Mouse (Mus musculus): ENCODE data around the gene Sp3.
A peak's percentile ranks its signal among the peaks of the same experiment; 100 is the strongest.
"Not testable (repeated sequence)": the region's sequence is repeated elsewhere in the genome, so short reads cannot be mapped to it uniquely, and the experiment has no call there.

Gene Sp3

DNA sequence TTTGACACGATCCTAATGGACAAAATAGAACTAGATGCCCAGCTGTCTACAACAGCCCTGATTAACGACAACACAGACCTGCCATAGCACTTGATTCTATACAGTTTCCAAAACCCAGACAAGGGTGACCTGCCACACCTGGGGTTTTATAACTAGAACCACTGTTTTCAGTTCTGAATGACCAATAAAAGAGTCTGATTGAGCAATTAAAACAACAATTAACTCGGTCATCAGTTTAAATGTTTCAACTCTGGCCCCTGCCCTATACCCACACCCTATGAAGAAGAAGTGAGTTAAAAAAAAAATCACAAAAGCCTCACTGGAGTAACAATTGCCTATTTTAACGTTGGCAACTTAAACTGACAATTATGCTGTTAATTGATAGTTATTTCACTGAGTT is 64.1 kb downstream of the Sp3 start:
- DNase-seq (ENCODE audit: low read depth, low spot score): no peak

DNA sequence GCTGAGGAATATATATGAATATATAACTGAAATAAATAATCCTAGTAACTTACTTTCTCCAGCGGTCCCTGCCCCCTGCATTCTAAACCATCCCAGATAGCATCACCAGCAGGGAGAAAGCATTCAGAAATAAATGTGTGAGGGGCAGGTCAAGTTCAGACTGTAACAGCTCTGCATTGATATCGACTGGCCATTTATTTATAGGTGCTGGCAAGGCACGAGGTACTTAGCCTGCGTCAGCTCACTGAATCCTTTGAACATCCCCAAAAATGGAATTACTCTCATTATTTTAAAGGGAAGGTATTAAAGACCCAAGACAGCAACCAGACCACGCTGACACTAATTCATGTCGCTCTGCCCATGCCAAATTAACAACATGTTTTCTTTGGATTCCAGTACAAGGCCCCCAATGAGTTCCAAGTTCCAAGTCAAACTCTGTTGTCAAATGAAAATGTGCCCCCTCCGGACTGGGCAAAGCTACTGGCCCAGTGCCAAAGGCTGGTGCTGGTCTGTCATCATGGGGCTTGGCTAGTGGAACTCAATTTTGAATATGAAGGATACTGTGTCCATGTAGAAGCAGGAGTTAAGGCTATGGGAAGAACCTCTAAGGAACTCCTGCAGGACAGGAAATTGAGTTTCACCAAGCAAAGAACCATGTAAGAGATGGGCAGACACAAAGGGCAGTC is 64.9 kb downstream of the Sp3 start:
- no peak for DNase-seq (ENCODE audit: low read depth, low spot score)

DNA sequence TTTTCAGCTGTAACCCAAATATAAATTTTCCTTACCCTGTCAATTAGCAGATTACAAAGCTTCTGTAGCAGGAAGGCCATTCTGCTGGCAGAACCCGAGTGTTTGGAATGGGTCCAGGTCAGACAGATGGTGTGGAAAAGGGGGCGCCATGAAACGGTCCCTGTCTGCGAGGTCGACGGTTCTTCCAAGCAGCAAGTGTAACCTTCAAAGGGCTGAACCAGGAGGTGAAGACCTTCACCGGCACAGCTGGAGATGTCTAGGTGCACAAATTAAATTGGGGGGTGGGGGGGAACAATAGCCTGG is 66.8 kb downstream of the Sp3 start:
- DNase-seq (ENCODE audit: low read depth, low spot score): no peak

GRCm38 (mm10) chr2:72912708-72913457 is 67.4 kb downstream of the Sp3 start:
- no peak for DNase-seq (ENCODE audit: low read depth, low spot score)

DNA sequence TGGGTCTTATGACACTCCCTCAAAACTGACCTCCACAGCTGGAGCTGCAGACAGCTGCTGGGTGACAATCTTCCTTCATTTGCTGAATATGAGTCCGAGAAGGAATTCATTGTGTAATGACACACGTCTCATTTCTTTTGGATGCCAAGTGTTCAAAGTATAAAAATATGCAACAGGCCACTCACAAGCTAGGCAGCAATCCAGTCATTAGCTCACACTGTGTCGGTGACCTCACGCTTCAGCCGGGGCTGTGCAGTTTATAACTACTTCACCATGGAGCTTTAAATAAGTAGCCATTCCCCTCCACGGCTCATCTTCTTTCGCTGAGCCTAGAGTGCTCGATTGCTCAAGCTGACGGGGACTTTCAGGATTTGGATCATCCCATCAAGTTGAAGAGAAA is 68.7 kb downstream of the Sp3 start:
- DNase-seq (ENCODE audit: low read depth, low spot score): no peak

DNA sequence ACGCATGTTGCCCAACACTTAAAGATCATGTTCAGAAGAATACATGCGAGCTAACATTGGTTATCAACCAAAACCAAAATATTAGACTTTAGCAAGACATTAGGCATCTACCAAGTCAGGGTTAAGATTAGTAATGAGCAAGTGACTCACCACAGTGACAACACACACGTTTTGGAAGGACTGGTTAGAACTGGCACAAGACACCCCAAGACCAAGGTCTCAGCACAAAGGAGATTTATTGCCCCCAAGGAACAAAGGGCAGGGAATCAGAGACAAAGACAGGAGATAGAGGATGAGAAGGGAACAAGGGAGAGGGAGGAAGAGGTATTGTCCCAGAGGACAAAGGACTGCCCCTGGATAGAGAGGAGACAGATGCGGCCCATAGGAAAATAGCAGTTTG is 71.2 kb downstream of the Sp3 start:
- DNase-seq (ENCODE audit: low read depth, low spot score): no peak

- no peak for DNase-seq (ENCODE audit: low read depth, low spot score)
These were observed 71.9 kb downstream of the Sp3 start for GRCm38 (mm10) chr2:72908191-72908910.

GRCm38 (mm10) chr2:72906745-72907144 is 73.5 kb downstream of the Sp3 start:
- DNase-seq (ENCODE audit: low read depth, low spot score): no peak

- DNase-seq (ENCODE audit: low read depth, low spot score): not testable (repeated sequence)
These were observed 77.2 kb downstream of the Sp3 start for GRCm38 (mm10) chr2:72902816-72903680.

- DNase-seq (ENCODE audit: low read depth, low spot score): peak; percentile 72
These were observed 81.4 kb downstream of the Sp3 start for GRCm38 (mm10) chr2:72898782-72899305.

GRCm38 (mm10) chr2:72898094-72898781 is 82.0 kb downstream of the Sp3 start:
- DNase-seq (ENCODE audit: low read depth, low spot score): peak; percentile 62

- DNase-seq (ENCODE audit: low read depth, low spot score): peak; percentile 38
These were observed 90.4 kb downstream of the Sp3 start for GRCm38 (mm10) chr2:72889806-72890205.
